Mouse (Mus musculus) stomach, embryonic 16.5 days (tissue): ENCODE results near the gene Olfr250. TPM values are rescaled to one million over a fixed set of nuclear protein-coding genes. Genes with fewer than 3 reads are reported as not detected.
"Not testable (repeated sequence)": the region's sequence is repeated elsewhere in the genome, so short reads cannot be mapped to it uniquely, and the experiment has no call there.

Experiments used
- ATAC-seq: fragments of 200-750 bp; cut with Nextera tagmentation; 2 replicates; pipeline ENCODE4 v1.8.0; 2017; ENCODE audit warnings: moderate number of reproducible peaks, moderate TSS enrichment; ENCODE audit not compliant: insufficient read depth, low FRiP score
- H3K27ac ChIP-seq: fragments of 300-500 bp; sonication (generic); 2 replicates; pipeline ENCODE4 v1.5.1; 2014; ENCODE audit warnings: low read length
- H3K27me3 ChIP-seq: fragments of 300-500 bp; sonication (generic); 2 replicates; pipeline ENCODE4 v1.6.1; 2014; ENCODE audit warnings: low read length, control low read depth, mixed read lengths; ENCODE audit not compliant: control insufficient read depth, insufficient read depth
- H3K36me3 ChIP-seq: fragments of 300-500 bp; sonication (generic); 2 replicates; pipeline ENCODE4 v1.6.1; 2014; ENCODE audit warnings: low read length; ENCODE audit not compliant: control insufficient read depth, insufficient read depth
- H3K4me1 ChIP-seq: fragments of 300-500 bp; sonication (generic); 2 replicates; pipeline ENCODE4 v1.6.1; 2014; ENCODE audit warnings: low read length, control low read depth, mixed read lengths; ENCODE audit not compliant: control insufficient read depth, insufficient read depth
- H3K4me2 ChIP-seq: fragments of 300-500 bp; sonication (generic); 2 replicates; pipeline ENCODE4 v1.6.1; 2014; ENCODE audit warnings: low read depth, low read length, mixed read lengths
- H3K4me3 ChIP-seq: fragments of 300-500 bp; sonication (generic); replicated peaks from 2 replicates; pipeline ENCODE4 v1.5.1; 2014; ENCODE audit warnings: mild to moderate bottlenecking, low read length
- H3K9ac ChIP-seq: fragments of 300-500 bp; sonication (generic); 2 replicates; pipeline ENCODE4 v1.6.1; 2014; ENCODE audit warnings: low read length
- H3K9me3 ChIP-seq: fragments of 300-500 bp; sonication (generic); replicated peaks from 2 replicates; pipeline ENCODE4 v1.6.1; 2016; ENCODE audit warnings: low read length, control low read depth; ENCODE audit not compliant: control insufficient read depth
- WGBS: fragments of 180-500 bp; shearing (Covaris S2); extraction: QIAGEN DNeasy Blood & Tissue Kit; methylation state at CpG from one replicate; pipeline ENCODE4 v1.1.7; 2014; 5-methylcytosine and 5-hydroxymethylcytosine counted together
- polyA plus RNA-seq: library from polyadenylated mRNA; unstranded; fragments of >200 nt; fragmentation: Nextera tagmentation; extraction: Ambion mirVana; gene quantifications from 2 replicates; pipeline ENCODE4 v1.2.1, GENCODE M21; 2015

Olfr250 gene
- polyA plus RNA-seq, result not detected in 2 replicates

GRCm38 (mm10) chr9:38366596-38366995, at the start of gene Olfr250:
Gene Olfr250, plus strand, starts transcription at chr9:38366896.
- Histone ChIP-seq H3K4me2 (no peak within 1 kb of the TSS), H3K4me3 (no peak within 1 kb of the TSS), H3K4me1 (no peaks in the 10 kb centered on the region), H3K9me3 (no peaks in the 10 kb centered on the region), H3K27me3 (no peaks in the 10 kb centered on the region), H3K9ac (no peak within 1 kb of the TSS), H3K36me3 (no peaks in the 10 kb centered on the region), H3K27ac (no peak within 1 kb of the TSS)
- 92% methylated on average over 2 of the region's 2 CpGs for WGBS
- no peak for ATAC-seq

- H3K36me3 ChIP-seq, result no peaks in the 10 kb centered on the region
- H3K27ac ChIP-seq, result no peak within 1 kb of the TSS
- no peaks in the 10 kb centered on the region for H3K27me3 ChIP-seq
- no peak for ATAC-seq
- no peak within 1 kb of the TSS for H3K9ac ChIP-seq
- H3K4me1 ChIP-seq, result no peaks in the 10 kb centered on the region
- H3K9me3 ChIP-seq, result no peaks in the 10 kb centered on the region
- WGBS, result 76% methylated on average over 3 of the region's 3 CpGs
- no peak within 1 kb of the TSS for H3K4me3 ChIP-seq
- no peak within 1 kb of the TSS for H3K4me2 ChIP-seq
Measured at GRCm38 (mm10) chr9:38328760-38329159, 37.9 kb upstream of the Olfr250 start, which contains the start of gene Olfr25. Gene Olfr25, plus strand, starts transcription at chr9:38329060.

- Histone ChIP-seq H3K9me3 (no peaks in the 10 kb centered on the region), H3K4me3 (no peak within 1 kb of the TSS), H3K27ac (no peak within 1 kb of the TSS), H3K4me2 (no peak within 1 kb of the TSS), H3K4me1 (no peaks in the 10 kb centered on the region), H3K27me3 (no peaks in the 10 kb centered on the region), H3K9ac (no peak within 1 kb of the TSS), H3K36me3 (no peaks in the 10 kb centered on the region)
- WGBS, result 94% methylated on average over 4 of the region's 4 CpGs
- ATAC-seq, result no peak
Measured at GRCm38 (mm10) chr9:38348111-38348510, 18.6 kb upstream of the Olfr250 start, which contains the start of gene Olfr898. Gene Olfr898, plus strand, starts transcription at chr9:38348411.

- Histone ChIP-seq H3K9me3 (no peaks in the 10 kb centered on the region), H3K4me2 (no peak within 1 kb of the TSS), H3K9ac (no peak within 1 kb of the TSS), H3K27me3 (no peaks in the 10 kb centered on the region), H3K27ac (no peak within 1 kb of the TSS), H3K36me3 (no peaks in the 10 kb centered on the region), H3K4me1 (no peaks in the 10 kb centered on the region), H3K4me3 (no peak within 1 kb of the TSS)
- no peak for ATAC-seq
- WGBS, result 56% methylated on average over 2 of the region's 2 CpGs
Measured at GRCm38 (mm10) chr9:38376786-38377185, 10.1 kb downstream of the Olfr250 start, which contains the start of gene Olfr251. Gene Olfr251, plus strand, starts transcription at chr9:38377086.

- no peaks in the 10 kb centered on the region for H3K9me3 ChIP-seq
- WGBS, result 87% methylated on average over 1 of the region's 1 CpGs
Measured at GRCm38 (mm10) chr9:38401398-38401797, 34.7 kb downstream of the Olfr250 start, which contains the start of gene Olfr147. Gene Olfr147, plus strand, starts transcription at chr9:38401698.

GRCm38 (mm10) chr9:38407502-38407901, 40.8 kb downstream of the Olfr250 start:
- H3K4me1 ChIP-seq, H3K4me2 ChIP-seq: not testable (repeated sequence)
- WGBS, result 83% methylated on average over 3 of the region's 3 CpGs

More at GRCm38 (mm10) chr9:38401398-38401797, 34.7 kb downstream of the Olfr250 start, which contains the start of gene Olfr147:
- no peaks in the 10 kb centered on the region for H3K4me1 ChIP-seq
- no peaks in the 10 kb centered on the region for H3K27me3 ChIP-seq
- H3K27ac ChIP-seq, result no peak within 1 kb of the TSS
- no peak within 1 kb of the TSS for H3K4me2 ChIP-seq
- H3K4me3 ChIP-seq, result no peak within 1 kb of the TSS
- no peaks in the 10 kb centered on the region for H3K36me3 ChIP-seq
- no peak within 1 kb of the TSS for H3K9ac ChIP-seq
- ATAC-seq, result no peak

GRCm38 (mm10) chr9:38413502-38413901, 46.8 kb downstream of the Olfr250 start:
- H3K36me3 ChIP-seq, H3K4me2 ChIP-seq, H3K4me3 ChIP-seq, H3K4me1 ChIP-seq, H3K27me3 ChIP-seq, H3K9ac ChIP-seq, ATAC-seq, H3K27ac ChIP-seq, H3K9me3 ChIP-seq: not testable (repeated sequence)
- WGBS, result 86% methylated on average over 14 of the region's 14 CpGs

More at GRCm38 (mm10) chr9:38407502-38407901, 40.8 kb downstream of the Olfr250 start:
- not testable (repeated sequence) for ATAC-seq, H3K9me3 ChIP-seq, H3K9ac ChIP-seq, H3K4me3 ChIP-seq, H3K27ac ChIP-seq, H3K36me3 ChIP-seq, H3K27me3 ChIP-seq

Other genes starting within 250 kb of the Olfr250 start
- gene Olfr890, start 224.4 kb upstream of the Olfr250 start, polyA plus RNA-seq, result 0.03 TPM in 1 of 2 replicates, not detected in the other
- not detected in 2 replicates for gene Olfr891, start 186.1 kb upstream of the Olfr250 start, polyA plus RNA-seq
- gene Olfr893, start 158.5 kb upstream of the Olfr250 start, polyA plus RNA-seq, result 0.06 TPM in 1 of 2 replicates, not detected in the other
- not detected in 2 replicates for gene Olfr894, start 148.8 kb upstream of the Olfr250 start, polyA plus RNA-seq
- gene Olfr143, start 114.1 kb upstream of the Olfr250 start, polyA plus RNA-seq, result not detected in 2 replicates
- gene Olfr895, start 99.0 kb upstream of the Olfr250 start, polyA plus RNA-seq, result not detected in 2 replicates
- not detected in 2 replicates for gene Olfr896-ps1, start 75.8 kb upstream of the Olfr250 start, polyA plus RNA-seq
- gene Olfr25, start 37.8 kb upstream of the Olfr250 start, polyA plus RNA-seq, result not detected in 2 replicates
- not detected in 2 replicates for gene Olfr898, start 18.5 kb upstream of the Olfr250 start, polyA plus RNA-seq
- gene Olfr251, start 10.2 kb downstream of the Olfr250 start, polyA plus RNA-seq, result not detected in 2 replicates
- gene Olfr147, start 34.8 kb downstream of the Olfr250 start, polyA plus RNA-seq, result not detected in 2 replicates
- not detected in 2 replicates for gene Olfr901, start 62.6 kb downstream of the Olfr250 start, polyA plus RNA-seq
- not detected in 2 replicates for gene Olfr902, start 80.8 kb downstream of the Olfr250 start, polyA plus RNA-seq
- not detected in 2 replicates for gene Olfr904, start 96.2 kb downstream of the Olfr250 start, polyA plus RNA-seq
- gene Olfr905, start 104.2 kb downstream of the Olfr250 start, polyA plus RNA-seq, result not detected in 2 replicates
- not detected in 2 replicates for gene Olfr906, start 120.2 kb downstream of the Olfr250 start, polyA plus RNA-seq
- gene Olfr907, start 128.9 kb downstream of the Olfr250 start, polyA plus RNA-seq, result not detected in 2 replicates
- not detected in 2 replicates for gene Olfr911-ps1, start 154.7 kb downstream of the Olfr250 start, polyA plus RNA-seq
- gene Olfr910, start 171.0 kb downstream of the Olfr250 start, polyA plus RNA-seq, result not detected in 2 replicates
- gene Olfr912, start 213.3 kb downstream of the Olfr250 start, polyA plus RNA-seq, result not detected in 2 replicates
- not detected in 2 replicates for gene Olfr913, start 225.9 kb downstream of the Olfr250 start, polyA plus RNA-seq
- gene Olfr914, start 238.2 kb downstream of the Olfr250 start, polyA plus RNA-seq, result not detected in 2 replicates